In genomic region chr3:135732747-135733445, GRCm38 (mm10) we compare ENCODE assay signal across 29 mouse cellular contexts. TPM values are rescaled to one million over a fixed set of nuclear protein-coding genes. Genes with fewer than 3 reads are reported as not detected.
DNase-seq lines count a peak whose midpoint lies in the region; ATAC-seq and TF ChIP-seq lines count a peak whose summit lies in the region.
"Had no signal": no experiment of that assay in that cellular context is flagged by ENCODE, and none has a peak within 500 bp of the region (broad histone marks: within the 10 kb centered on the region; RNA-seq: fewer than 3 reads in every experiment).

No protein-coding gene starts in this region.

- no peaks in the 10 kb centered on the region for H3K27me3 ChIP-seq in lung, postnatal 0 days (replicated peaks; ENCODE audit: insufficient read depth, low read length)
- no peaks in the 10 kb centered on the region for H3K27me3 ChIP-seq in midbrain, embryonic 15.5 days (replicated peaks)
- H3K27me3 ChIP-seq: embryonic facial prominence, embryonic 15.5 days; forebrain, embryonic 13.5 days; liver, embryonic 12.5 days; midbrain, embryonic 13.5 days; stomach, embryonic 15.5 days had no signal

- H3K9me3 ChIP-seq in lung, postnatal 0 days (ENCODE audit: low read length): no peaks in the 10 kb centered on the region
- H3K9me3 ChIP-seq in midbrain, embryonic 15.5 days: no peaks in the 10 kb centered on the region
- H3K9me3 ChIP-seq: embryonic facial prominence, embryonic 10.5 days; embryonic facial prominence, embryonic 15.5 days; forebrain, embryonic 13.5 days; liver, embryonic 12.5 days; midbrain, embryonic 13.5 days; stomach, embryonic 15.5 days had no signal

- H3K4me3 ChIP-seq in lung, postnatal 0 days (ENCODE audit: low read depth, low read length): peak overlapping the region; percentile 1; the same call in 1 of the 2 replicates
- H3K4me3 ChIP-seq in midbrain, embryonic 15.5 days: no peak overlapping the region
- H3K4me3 ChIP-seq: embryonic facial prominence, embryonic 10.5 days; embryonic facial prominence, embryonic 15.5 days; forebrain, embryonic 13.5 days; liver, embryonic 12.5 days; midbrain, embryonic 13.5 days; stomach, embryonic 15.5 days had no signal

- DNase-seq in lung, adult 18-20 months: peak; percentile 58 to 66
- peak; percentile 82 for DNase-seq in lung, postnatal 0 days (ENCODE audit: low spot score)
- peak; percentile 18 to 70 for DNase-seq in lung, postnatal 4 days
- no peak for DNase-seq in retina, embryonic 14.5 days (ENCODE audit: low spot score)
- DNase-seq: adrenal gland, adult 2 months; cerebellum, adult 2 months; cerebellum, postnatal 14 days; gastrocnemius, postnatal 25 days; heart, adult 18-20 months; heart, postnatal 36 days; kidney, adult 9 months; kidney, postnatal 14 days; left cerebral cortex, postnatal 4 days; liver, postnatal 0 days; retina, postnatal 1 day; right cerebral cortex, postnatal 25 days; thymus, postnatal 25 days had no signal

- no peak overlapping the region for H3K4me2 ChIP-seq in lung, postnatal 0 days (replicated peaks; ENCODE audit: low read depth, low read length)
- H3K4me2 ChIP-seq in midbrain, embryonic 15.5 days: no peak overlapping the region
- H3K4me2 ChIP-seq: embryonic facial prominence, embryonic 15.5 days; forebrain, embryonic 13.5 days; heart, embryonic 11.5 days; hindbrain, embryonic 14.5 days; liver, embryonic 12.5 days; midbrain, embryonic 13.5 days; stomach, embryonic 15.5 days had no signal

- H3K27ac ChIP-seq in lung, postnatal 0 days (ENCODE audit: low read length): peak overlapping the region; percentile 76
- H3K27ac ChIP-seq in midbrain, embryonic 15.5 days: no peak overlapping the region
- H3K27ac ChIP-seq: embryonic facial prominence, embryonic 10.5 days; embryonic facial prominence, embryonic 15.5 days; forebrain, embryonic 13.5 days; hindbrain, embryonic 14.5 days; liver, embryonic 12.5 days; midbrain, embryonic 13.5 days; stomach, embryonic 15.5 days had no signal

- 56% methylated on average over 10 of the region's 10 CpGs for WGBS in lung, postnatal 0 days
- WGBS in midbrain, embryonic 15.5 days: 92% methylated on average over 10 of the region's 10 CpGs

- peak; percentile 93 for TF ChIP-seq EP300 in lung, postnatal 0 days (IDR thresholded peaks at IDR 0.05)

- no peak overlapping the region for H3K9ac ChIP-seq in lung, postnatal 0 days (replicated peaks; ENCODE audit: low read depth)
- no peak overlapping the region for H3K9ac ChIP-seq in midbrain, embryonic 15.5 days
- H3K9ac ChIP-seq: embryonic facial prominence, embryonic 15.5 days; forebrain, embryonic 13.5 days; hindbrain, embryonic 14.5 days; liver, embryonic 12.5 days; liver, postnatal 0 days; midbrain, embryonic 13.5 days; stomach, embryonic 15.5 days had no signal

- no peak for TF ChIP-seq CTCF in lung, postnatal 0 days (IDR thresholded peaks at IDR 0.05)

- peak; percentile 20 for ATAC-seq in inflammation-experienced regulatory T-cells, adult 6 months
- peak; percentile 78 for ATAC-seq in lung, postnatal 0 days
- ATAC-seq in midbrain, embryonic 15.5 days (replicated peaks): no peak
- no peak for ATAC-seq in megakaryocyte, adult 5-6 weeks (ENCODE audit: poor library complexity, severe bottlenecking)
- ATAC-seq: activated CD4-positive, CD25-positive, alpha-beta regulatory T cell, adult 4 months; forebrain, embryonic 13.5 days; liver, embryonic 12.5 days; liver, postnatal 0 days; midbrain, embryonic 13.5 days had no signal

- H3K36me3 ChIP-seq in lung, postnatal 0 days (ENCODE audit: insufficient read depth, low read length): no peaks in the 10 kb centered on the region
- no peaks in the 10 kb centered on the region for H3K36me3 ChIP-seq in midbrain, embryonic 15.5 days (replicated peaks)
- H3K36me3 ChIP-seq: embryonic facial prominence, embryonic 10.5 days; embryonic facial prominence, embryonic 15.5 days; liver, embryonic 12.5 days; midbrain, embryonic 13.5 days; stomach, embryonic 15.5 days had no signal

- H3K4me1 ChIP-seq in lung, postnatal 0 days (ENCODE audit: insufficient read depth, low read depth, low read length): no peaks in the 10 kb centered on the region
- no peaks in the 10 kb centered on the region for H3K4me1 ChIP-seq in midbrain, embryonic 15.5 days
- H3K4me1 ChIP-seq: embryonic facial prominence, embryonic 10.5 days; embryonic facial prominence, embryonic 15.5 days; stomach, embryonic 15.5 days had no signal

RNA-seq across cellular contexts. Expression of gene Nfkb1, which starts 41.5 kb away (rescaled TPM):
- polyA plus RNA-seq in inflammation-experienced regulatory T-cells, adult 6 months (2017; shearing (Covaris generic)): 100 to 1,000 TPM in 2 of 3 experiments, 10 to 100 TPM in 1; 95.7 to 123 (median 121) TPM
- 35.9 and 40.5 TPM in 2 replicates for polyA plus RNA-seq in lung, postnatal 0 days (2015; fragmentation: Nextera tagmentation; extraction: Ambion mirVana)
- 7.9 and 8.3 TPM in 2 replicates for polyA plus RNA-seq in midbrain, embryonic 15.5 days (2015; fragmentation: Nextera tagmentation; extraction: Ambion mirVana)
- total RNA-seq in megakaryocyte, adult 5-6 weeks (2015): 104 and 105 TPM in 2 replicates
- 181 and 183 TPM in 2 replicates for total RNA-seq in megakaryocyte, adult 5-6 weeks (2017)

Comparison
In these comparisons a context has a peak if more than half of its experiments do, and no peak if none do; other contexts are left out.
1. ATAC-seq: peak in inflammation-experienced regulatory T-cells, adult 6 months (single experiment) and lung, postnatal 0 days (single experiment); none in midbrain, embryonic 15.5 days (single experiment) and megakaryocyte, adult 5-6 weeks (single experiment).